Mouse (Mus musculus) layer of hippocampus, adult 9-11 months (tissue): Measurements from ENCODE around the gene Akap13.

Experiments
- DNase-seq: peaks from one replicate; pipeline ENCODE4 v3.0.0; 2022

Akap13 gene

DNA sequence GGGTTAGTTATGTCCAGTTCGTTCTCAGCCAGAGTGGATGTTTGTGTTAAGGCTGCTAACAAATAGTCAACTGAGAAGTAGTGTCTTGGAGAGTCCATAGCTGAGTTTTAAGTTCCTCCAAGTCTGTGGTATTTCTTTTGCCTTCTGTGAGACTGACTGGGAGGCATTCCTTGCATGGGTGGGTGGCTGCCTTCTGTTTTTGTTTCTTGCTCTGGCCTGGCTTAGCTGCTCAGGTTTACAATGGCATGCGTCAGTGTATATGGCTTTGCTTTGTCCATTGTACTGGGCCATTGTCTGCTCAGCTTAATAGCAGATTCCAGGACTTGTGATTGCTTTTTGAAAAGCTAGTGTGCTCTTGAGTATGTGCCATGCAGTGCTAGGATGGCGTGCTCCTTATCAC lies 65.9 kb downstream of the Akap13 start:
- no peak for DNase-seq

DNA sequence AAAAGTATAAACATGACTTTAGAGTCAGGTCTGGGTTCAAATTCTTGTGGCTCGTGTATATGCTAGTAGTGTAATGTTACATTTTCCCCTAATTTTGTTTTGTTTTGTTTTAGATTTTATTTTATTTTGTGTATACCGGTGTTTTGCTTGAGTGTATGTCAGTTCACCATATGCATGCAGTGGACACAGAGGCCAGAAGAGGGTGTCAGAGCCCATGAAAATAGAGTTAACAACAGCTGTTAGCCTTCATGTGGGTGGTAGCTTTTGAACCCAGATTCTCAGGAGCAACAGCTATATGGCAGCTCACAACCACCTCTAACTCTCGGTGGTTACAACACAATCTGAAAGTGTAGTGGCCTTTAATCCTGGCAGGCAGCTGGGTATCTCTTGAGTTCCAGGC lies 66.9 kb downstream of the Akap13 start:
- no peak for DNase-seq

DNA sequence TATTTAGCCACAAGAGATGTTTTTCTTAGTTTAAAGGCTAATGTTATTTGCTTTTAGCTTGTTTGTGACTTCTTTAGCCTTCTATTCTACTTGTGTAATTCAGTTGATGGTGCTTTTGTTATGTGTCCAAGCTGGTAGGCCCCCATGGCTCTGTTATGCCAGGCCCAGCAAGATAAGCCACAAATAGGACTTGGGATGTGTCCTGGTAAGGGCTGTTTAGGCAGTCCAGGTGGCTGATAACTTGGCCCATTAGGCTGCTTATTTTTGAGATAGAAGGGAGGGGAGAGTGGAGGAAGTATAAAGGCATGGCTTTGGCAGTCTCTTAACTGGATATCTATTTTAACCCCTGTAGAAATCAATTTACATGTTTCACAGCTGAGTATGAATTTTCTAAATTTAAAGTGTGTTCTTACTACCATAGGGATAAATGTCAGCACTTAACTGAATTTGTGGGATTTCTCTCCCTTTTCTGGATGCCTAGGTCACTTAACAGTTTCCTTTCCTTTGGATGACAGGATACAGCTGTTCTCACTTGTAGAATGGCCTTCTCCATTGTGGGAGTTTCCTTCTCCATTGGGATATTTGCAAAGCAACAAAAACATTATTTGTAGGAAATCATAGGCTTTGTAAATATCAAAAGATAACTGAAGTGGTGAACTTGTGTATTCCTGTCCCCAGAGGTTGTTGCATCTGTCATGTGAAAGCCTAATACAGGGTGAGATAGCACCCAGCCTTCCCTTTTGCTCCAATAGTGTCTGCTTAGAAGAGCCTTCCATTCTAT lies 69.6 kb downstream of the Akap13 start:
- DNase-seq = no peak

DNA sequence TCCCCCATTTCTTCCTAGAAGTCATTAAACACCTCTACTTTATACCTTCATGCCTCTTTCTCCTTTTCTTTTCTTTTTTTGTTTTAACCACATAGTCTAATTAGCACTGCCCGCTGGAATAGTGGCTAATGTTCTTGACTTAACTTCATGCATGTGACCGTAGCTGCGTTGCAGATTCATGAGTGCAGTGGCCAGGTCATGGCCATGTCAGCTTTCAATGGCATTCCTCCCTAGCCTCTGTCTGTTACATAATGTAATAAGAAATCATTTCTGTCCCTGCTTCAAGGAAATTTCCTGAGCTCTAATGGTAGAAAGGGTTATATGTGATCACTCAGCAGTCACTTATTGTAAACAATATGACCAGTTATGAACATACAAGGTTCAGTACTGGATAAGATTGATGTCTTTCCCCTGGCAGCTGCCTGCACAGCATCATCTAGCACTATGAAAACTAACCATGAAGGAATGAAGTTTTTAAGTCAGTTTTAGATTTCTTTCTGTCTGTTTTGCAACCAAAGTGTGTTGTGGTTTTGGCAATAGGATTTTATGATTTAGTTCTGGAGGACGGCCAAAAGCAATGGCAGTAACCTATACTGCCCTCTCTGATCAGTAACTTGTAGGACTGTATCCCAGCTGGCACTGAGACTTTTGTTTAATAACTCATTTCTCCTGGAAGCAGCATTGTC lies 70.5 kb downstream of the Akap13 start:
- no peak for DNase-seq

DNA sequence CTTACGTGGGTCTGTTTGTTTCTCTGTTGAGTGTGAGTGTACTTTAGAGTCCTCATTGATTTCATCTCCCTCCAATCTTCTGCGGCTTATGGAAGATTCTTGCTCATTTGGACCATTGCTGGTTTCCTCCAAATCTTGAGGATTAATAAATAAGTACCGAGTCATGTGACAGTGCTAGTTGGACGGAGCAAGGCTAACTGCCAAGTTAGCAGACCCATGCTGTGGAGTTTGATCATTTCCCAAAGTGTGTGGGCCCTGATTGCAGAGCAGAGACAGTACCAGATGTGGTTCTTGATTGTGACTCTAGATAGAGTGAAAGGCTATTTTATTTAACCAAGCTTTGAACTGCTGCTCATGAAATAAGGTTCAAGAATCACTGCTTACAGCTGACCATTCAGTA lies 73.4 kb downstream of the Akap13 start:
- DNase-seq = no peak

DNA sequence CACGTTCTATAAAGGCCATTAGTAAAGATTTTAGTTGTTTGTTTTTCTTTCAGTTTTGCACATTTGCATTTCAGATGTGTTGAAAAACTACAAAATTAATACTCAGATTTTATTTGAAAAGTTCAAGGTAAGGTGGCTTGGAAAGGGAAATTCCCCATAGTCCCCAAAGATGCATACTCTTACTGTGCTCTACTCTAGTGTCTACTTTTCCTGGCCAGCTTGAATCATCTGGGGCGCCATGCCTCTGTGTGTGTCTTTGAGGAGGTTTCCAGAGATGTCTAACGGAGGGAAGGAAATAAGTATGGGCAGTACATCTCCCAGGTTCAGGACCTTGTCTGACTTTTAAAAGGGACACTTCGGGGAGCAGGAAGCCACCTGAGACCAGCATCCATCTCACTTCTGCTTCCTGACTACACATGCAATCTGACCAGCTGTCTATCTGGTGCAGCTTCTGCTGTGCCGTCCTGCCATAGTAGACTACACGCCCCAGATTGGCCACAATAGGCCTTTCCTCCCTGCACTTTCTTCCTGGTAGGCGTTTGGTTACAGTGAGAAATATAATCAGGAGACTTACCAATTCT lies 74.6 kb downstream of the Akap13 start:
- DNase-seq = no peak

DNA sequence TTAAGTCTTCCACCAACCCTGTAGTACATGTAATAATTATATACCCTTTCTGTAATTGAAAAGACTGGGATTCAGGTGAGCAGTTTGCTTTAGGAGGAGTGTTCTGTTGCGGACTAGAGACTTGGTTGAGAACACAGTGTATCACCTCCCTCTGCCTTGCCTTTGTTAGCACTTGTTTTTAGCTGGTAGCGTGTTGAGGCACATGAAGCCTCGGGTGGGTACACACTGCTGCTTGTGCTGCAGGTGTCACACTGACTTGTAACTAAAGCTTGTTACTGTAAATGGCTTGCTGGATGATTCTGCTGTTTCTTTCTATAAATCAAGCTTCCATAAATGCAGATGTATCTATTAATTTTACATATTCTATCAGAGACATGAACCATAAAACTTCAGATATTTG lies 75.3 kb downstream of the Akap13 start:
- DNase-seq = no peak

DNA sequence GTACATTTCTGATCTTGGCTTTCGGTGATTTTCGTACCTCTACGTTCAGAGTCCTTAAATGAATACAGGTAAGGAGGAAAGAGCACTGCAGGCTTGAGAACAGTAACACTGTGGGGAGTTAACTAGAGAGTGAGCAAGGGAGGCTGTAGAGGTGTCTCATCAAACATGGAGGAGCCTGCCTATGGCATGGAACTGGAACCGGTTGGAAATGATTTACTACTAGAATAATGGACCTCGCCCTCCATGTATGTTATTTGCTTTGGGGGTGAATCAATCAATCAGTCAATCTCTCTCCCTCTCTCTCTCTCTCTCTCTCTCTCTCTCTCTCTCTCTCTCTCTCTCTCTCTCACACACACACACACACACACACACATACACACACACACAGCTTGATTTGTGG lies 77.7 kb downstream of the Akap13 start:
- DNase-seq = no peak

DNA sequence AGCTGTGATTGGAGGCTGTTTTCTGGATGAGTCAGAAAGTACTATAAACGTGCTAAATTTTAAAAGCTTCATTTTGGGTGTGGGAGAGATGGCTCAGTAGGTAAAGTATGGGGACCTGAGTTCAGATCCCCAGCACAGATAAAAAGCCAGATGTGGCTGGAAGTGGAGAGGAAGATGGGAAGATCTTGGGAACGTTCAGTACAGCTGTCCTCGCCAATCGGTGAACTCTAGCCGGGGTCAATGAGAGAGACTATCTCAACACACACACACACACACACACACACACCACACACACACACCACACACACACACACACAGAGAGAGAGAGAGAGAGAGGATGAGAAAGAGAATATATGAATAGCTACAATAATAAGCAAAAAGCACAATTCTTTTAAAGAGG lies 81.0 kb downstream of the Akap13 start:
- no peak for DNase-seq

DNA sequence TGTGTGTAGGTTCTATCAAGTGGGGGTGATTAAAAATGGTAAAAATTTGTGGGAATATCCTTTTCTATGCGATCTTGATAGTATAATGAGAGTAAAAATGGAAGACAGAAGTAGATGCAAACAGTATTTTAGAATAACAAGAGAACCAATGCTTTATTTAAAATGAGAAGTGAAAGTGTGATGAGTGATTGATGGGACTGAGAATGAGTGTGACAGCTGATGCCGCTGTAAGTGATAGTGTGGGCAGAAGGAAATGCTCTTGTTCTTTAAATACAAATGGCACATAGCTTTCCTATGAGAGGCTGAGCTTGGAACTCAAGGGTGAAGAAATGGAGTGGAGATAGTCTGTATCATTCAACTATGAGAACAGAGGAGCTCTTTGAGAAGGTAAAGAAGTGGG lies 82.2 kb downstream of the Akap13 start:
- no peak for DNase-seq

DNA sequence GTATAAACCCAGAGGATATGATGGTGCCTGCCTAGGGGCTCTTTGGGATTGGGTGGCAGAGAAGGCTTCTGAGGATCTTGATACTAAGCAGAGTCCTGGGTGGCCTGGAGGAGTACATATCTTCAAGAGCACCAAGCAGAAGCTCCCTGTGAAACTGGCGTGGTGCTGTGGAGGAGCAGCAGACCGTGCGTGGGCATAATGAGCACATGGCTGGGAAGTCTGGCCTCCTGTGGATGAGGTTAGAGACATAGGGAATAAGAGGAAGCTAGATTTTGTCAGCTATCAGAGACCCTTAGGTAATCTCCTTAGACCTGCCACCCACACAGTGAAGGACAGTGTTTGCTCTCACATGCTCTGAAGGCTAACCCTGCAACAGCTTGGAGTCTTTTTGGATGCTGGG lies 83.2 kb downstream of the Akap13 start:
- DNase-seq = peak; percentile 45

DNA sequence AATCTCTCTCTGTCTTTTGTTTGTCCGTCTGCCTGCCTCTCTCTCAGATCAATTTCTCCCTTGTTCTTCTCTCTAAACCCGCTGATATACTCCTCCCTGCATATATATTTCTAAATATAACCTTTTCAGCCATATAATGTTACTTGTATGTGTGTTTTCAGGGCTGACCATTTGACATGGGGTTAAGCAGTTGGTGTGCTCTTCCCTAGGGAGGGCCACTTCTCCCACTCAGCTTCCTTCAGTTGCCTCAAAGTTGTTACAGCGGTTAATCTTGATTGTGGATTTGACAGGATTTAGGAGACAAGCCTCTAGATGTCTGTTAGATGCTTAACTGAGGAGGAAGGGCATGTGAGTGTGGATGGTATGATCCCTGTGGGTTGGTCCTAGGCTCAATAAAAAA lies 83.8 kb downstream of the Akap13 start:
- no peak for DNase-seq

DNA sequence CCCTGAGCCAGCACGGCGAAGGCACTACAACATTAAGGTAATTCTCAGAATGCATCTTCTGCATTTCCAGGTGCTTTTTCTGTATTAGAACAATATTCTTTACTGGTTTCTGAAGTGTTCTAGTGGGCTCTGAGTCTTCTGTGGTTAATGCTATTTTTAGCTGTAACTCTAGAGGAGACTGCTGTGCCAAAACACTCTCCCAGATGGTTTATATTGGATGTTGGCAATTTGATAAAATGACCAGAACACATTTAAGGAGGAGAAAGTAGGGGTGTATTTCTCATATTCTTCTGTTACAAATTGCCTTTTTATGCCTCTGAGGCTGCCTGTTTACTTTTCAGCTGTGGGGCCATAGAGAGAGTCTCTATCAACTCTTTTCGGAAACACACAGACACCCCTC lies 94.5 kb downstream of the Akap13 start:
- DNase-seq = no peak

DNA sequence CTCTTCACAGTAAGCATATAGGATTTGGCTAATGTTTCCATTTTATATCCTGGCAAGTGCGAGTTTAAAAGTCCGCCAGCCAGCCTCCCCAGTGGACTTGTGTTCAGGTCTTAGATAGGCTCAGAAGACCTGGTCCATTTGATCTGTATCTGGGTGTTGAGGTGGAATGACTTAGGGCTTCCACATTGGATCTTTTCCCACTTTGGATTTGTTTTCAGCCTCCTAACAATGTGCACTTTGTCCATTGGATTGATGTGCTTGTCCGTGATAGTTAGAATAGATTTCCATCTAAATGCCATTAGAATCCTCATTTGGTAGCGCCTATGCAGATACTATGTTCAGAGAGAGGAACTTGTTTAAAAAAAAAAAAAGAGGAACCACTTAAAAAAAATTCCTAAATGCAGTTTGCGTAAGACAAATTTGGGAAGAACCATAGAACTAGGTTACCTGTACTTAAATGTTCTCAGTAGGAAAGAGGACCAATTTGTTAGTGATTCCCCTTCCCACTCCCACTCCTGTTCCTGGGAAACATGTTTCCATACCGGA lies 95.5 kb downstream of the Akap13 start:
- no peak for DNase-seq

DNA sequence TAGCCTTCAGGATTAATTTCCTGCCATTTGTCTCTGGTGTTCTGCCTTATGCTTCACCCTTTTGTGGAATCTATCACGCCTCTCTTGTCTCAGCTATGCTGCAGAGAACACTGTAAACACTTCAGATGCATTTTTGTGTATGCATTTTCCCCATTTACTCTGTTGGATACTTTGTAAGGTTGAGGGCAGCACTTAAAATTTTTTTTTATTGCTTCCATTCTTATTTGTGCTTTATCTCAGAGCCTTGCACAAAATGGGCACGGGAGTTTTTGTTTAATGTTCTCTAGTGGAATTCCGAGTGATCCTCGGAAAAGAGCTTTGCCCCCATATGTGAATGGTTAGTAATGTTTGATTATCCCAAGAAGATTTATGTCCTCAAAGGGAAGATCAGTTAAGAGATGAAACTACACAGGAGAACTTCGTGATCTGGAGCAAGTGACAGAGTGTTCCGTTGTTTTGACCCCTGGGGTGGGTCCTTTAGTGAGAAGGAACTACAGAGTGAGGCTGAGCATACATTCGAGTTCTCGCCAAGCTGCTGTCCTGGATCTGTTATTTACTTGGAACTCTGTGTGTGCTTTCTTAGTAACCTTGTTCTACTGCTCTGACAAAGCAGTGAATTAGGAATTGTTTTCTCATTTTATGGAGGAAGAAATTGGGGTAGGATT lies 97.8 kb downstream of the Akap13 start:
- no peak for DNase-seq

DNA sequence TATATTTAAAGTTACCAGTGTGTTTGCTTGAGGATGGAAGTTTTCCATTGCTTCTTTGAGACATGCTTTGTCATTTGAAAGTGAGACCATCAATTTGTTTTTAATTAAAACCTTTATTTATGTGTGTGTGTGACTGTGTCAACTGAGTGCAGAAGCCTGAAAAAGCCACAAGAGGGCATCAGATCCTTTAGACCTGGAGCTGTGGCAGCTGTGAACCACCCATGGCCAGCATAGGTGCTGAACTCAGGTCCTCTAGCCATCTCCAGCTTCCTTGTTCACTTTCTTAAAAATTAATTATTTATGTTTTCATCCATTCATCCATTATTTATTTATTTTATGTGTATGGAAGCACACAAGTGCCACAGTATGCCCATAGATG lies 98.3 kb downstream of the Akap13 start:
- DNase-seq = no peak

DNA sequence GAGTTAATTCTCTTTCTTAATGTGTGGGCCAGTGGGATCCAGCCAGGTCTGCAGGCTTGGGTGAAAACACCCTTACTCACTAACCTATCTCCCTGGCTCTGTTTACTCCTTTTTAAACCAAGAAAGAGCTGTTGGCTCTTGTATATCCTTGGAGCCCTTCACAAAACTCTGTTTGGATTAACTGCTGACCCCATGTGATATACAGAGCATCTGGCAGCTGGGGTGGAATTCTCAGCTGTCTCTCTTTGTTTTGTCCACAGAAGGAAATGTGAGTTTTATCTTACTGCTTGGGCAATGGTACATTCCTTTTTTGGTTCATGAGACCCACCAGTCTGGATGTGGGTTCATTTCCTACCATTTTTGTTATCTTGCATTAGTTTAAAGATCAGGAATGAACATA lies 98.7 kb downstream of the Akap13 start:
- DNase-seq = no peak

DNA sequence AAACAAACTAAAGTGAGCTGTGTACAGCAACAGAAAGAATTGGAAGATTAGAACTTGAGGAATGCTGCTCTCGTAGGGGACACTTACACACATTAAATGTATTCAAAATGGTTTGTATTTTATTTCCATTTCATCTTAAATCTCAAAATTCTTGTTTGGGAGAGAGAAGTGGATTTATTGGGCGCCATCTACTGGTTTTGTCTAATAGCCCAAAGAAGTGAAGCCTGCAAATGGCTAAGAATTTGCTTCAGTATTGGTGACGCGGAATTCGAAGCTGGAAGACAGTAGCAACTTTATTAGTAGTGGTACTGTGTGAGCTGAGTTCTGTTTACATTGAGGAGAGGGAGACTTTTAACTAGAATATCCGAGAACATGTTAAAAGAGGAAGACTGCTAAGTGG lies 100.6 kb downstream of the Akap13 start:
- DNase-seq = no peak

DNA sequence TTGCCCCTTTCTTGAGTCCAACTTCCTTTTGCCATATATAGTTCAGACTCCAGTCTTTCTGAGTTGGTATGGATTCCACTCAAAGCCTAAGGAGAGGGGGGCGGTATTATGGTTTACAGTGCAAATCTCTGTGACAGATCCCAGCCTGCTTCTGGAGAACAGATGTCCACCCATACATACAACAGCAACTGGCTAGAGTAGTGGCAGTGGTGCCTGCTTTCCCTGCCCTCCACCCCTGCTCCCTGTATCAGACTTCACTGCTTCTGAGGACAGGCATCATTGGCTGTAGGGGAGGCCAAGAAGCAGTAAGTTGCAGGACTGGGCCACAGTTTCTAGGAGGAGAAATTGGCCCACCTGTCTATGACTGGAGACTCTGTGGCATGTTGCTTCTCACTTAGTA lies 102.9 kb downstream of the Akap13 start:
- DNase-seq = no peak

DNA sequence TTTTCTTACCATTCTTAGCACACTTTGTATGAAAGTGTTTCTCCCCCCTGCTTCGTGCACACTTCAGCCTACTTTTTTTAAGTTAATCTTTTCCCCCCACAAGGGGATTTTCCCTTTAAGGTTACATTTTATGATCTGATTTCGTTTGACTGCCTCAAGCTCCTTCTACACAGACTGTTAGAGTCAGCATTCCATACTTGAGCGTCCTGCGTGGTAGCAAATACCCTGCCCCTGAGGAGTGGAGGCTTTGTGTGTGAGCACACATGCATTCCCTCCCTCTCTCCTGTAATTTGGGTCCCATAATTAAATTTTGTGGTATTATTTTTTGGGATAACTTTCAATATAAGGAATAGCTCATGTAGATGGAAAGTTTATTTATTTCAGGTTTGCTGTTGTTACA lies 103.8 kb downstream of the Akap13 start:
- DNase-seq = no peak

DNA sequence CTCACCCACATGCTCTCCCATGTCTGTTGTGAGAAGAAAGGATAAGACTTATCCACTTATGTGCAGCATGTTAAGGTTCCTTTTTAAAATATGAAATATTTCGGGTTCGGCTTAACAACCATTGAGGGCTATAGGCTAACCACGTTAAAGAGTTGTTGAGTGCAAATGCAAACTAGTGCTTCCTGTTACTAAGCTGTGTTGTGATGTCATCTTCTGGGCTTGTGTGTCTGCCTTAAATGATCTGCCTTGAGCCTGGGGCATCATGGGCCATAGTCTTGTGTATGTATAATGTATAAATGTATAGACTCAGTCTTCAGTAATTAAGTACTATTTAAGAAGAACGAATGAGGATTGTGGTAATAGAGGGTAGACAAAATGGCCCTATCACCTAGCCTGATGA lies 104.6 kb downstream of the Akap13 start:
- no peak for DNase-seq

DNA sequence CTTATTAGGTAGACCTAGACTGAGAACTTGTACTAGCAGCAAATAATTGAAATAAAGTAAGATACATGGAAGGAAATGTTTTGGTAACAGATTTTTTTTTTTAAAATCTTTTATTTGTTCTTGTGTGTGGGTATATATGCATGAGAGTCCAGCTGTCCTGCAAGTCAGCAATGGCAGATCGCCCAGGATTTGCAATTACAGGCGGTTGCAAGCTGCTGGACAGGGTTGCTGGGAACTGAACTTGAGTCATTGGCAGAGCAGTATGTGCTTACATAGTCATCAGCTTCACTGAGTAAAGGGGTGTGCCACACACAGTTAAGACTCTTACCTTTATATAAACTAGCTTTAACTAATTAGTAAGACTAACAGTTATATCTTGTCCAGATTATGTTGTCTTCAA lies 105.2 kb downstream of the Akap13 start:
- no peak for DNase-seq

DNA sequence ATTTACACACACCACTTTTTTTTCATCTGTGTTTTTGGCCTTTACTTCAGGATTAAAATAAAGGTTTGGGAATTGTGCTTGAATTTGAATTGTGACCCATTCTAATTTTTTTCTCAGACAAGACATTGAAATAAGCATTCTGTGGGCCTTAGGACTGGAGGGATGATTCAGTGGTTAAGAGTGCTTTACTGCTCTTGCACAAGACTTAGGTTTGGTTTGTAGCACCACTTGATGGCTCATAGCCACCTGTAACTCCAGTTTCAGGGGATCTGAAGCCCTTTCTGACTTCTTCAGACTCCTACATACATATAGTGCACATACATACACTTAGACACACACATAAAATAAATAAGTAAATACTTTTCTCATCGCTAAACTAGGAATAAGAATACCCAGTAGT lies 105.8 kb downstream of the Akap13 start:
- DNase-seq = no peak

DNA sequence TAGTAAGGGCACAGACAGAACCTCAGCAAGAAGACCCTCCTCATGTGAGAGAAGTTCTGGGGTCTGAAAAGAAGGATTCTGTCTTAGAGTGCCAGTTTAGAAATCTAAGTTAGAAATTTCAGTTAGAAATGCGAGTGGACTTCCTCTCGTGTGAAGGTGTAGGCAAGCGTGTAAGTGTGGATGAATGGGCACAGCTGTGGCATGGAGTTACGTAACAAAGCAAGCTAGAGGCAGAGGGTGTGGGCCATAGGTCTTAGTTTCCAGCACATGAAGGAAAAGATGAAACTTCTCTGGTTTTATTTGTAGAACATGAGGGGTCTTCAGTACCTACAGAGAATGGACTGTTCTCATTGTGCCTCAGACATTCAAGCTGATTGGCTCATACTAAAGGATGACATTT lies 112.9 kb downstream of the Akap13 start:
- no peak for DNase-seq
